15 mouse cellular contexts compared by ENCODE assay signal in genomic region chr11:116417054-116417453, GRCm38 (mm10). TPM values are rescaled to one million over a fixed set of nuclear protein-coding genes. Genes with fewer than 3 reads are reported as not detected.
"Had no signal": no experiment of that assay in that cellular context is flagged by ENCODE, and none has a peak within 500 bp of the region (broad histone marks: within the 10 kb centered on the region; RNA-seq: fewer than 3 reads in every experiment).

No protein-coding gene starts in this region.

- ATAC-seq: liver, embryonic 12.5 days; midbrain, embryonic 16.5 days had no signal

- H3K36me3 ChIP-seq: limb, embryonic 15.5 days; liver, embryonic 12.5 days; neural tube, embryonic 13.5 days; stomach, embryonic 15.5 days had no signal

- H3K4me2 ChIP-seq: limb, embryonic 15.5 days; liver, embryonic 12.5 days; lung, embryonic 14.5 days; midbrain, embryonic 11.5 days; neural tube, embryonic 13.5 days; stomach, embryonic 15.5 days had no signal

- H3K27ac ChIP-seq: liver, embryonic 12.5 days; neural tube, embryonic 13.5 days; stomach, embryonic 15.5 days had no signal

- H3K27me3 ChIP-seq: limb, embryonic 15.5 days; neural tube, embryonic 13.5 days; stomach, embryonic 15.5 days had no signal

- DNase-seq: kidney, postnatal 10 days; kidney, postnatal 4 days; left cerebral cortex, postnatal 4 days; lung, embryonic 14.5 days; lung, postnatal 10 days; lung, postnatal 4 days; right cerebral cortex, postnatal 14 days; thymus, postnatal 14 days had no signal

- H3K9ac ChIP-seq: limb, embryonic 15.5 days; liver, embryonic 12.5 days; lung, embryonic 14.5 days; neural tube, embryonic 13.5 days; stomach, embryonic 15.5 days had no signal

- H3K9me3 ChIP-seq: limb, embryonic 15.5 days; liver, embryonic 12.5 days; neural tube, embryonic 13.5 days; stomach, embryonic 15.5 days had no signal

- H3K4me3 ChIP-seq: limb, embryonic 15.5 days; liver, embryonic 12.5 days; neural tube, embryonic 13.5 days; stomach, embryonic 15.5 days had no signal

RNA-seq across cellular contexts. Expression of gene Qrich2, which starts 49.0 kb away (rescaled TPM):
- polyA plus RNA-seq: liver, embryonic 12.5 days; liver, embryonic 16.5 days; neural tube, embryonic 13.5 days had no signal
